Mouse (Mus musculus): ENCODE measurements at regions not wholly inside any gene's neighbourhood (a gene's known extent, or its start where the extent isn't known, plus 50 kb on each side); places are given as distances from the start of the nearest gene placed in this dataset.

GRCm38 (mm10) chr9:61679686-61680085 is 234.7 kb downstream of the Rplp1 start:
- TF ChIP-seq CTCF (IDR thresholded peaks at IDR 0.05; ENCODE audit: low read depth) (no peak), EP300 (optimal IDR thresholded peaks at IDR 0.05) (no peak)

All from stomach, postnatal 0 days (tissue).